Mouse (Mus musculus) megakaryocyte progenitor cell, adult 5-6 weeks (primary cell): Measurements from ENCODE around the gene Omt2a. TPM values are rescaled to one million over a fixed set of nuclear protein-coding genes. Genes with fewer than 3 reads are reported as not detected.
"Not testable (repeated sequence)": the region's sequence is repeated elsewhere in the genome, so short reads cannot be mapped to it uniquely, and the experiment has no call there.

Experiments used
- ATAC-seq: replicated peaks from 2 replicates; pipeline ENCODE4 v1.8.0; 2016; ENCODE audit warnings: mild to moderate bottlenecking, moderate TSS enrichment, inconsistent platforms; ENCODE audit not compliant: poor library complexity
- total RNA-seq, 2 experiments: library from RNA; stranded (forward) in 1 of 2; stranded (reverse) in 1 of 2; fragments of 157-497, 149-512 nt in 1 of 2; fragments of 200-1000 nt in 1 of 2; gene quantifications; 2 replicates each; pipeline versions ENCODE4 v1.2.3 to v1.2.4; 2015 to 2017

Gene Omt2a
- not detected in 2 replicates for total RNA-seq (2015)
- total RNA-seq (2017): not detected in 2 replicates

DNA sequence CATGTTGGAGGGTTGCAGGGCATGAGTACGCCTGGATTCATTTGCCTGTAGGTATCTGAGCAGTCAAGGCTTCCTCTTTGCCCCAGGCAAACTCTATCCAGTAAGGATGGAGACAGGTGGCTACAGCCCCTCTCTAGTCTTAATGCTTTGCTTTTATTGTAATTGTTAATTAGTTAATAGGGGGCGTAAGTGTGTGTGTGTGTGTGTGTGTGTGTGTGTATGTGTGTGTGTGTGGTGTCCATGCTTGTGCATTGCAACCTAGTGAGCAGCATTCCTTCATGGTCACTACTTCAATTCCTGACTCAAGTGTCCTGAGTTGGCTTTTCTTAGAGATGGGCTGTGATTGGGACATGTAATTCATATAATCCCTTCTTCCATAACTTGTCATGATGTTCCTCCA is at the start of gene Omt2a:
Gene Omt2a, minus strand, starts transcription at position 101 of the 400 bp plus-strand sequence.
- no peak for ATAC-seq

DNA sequence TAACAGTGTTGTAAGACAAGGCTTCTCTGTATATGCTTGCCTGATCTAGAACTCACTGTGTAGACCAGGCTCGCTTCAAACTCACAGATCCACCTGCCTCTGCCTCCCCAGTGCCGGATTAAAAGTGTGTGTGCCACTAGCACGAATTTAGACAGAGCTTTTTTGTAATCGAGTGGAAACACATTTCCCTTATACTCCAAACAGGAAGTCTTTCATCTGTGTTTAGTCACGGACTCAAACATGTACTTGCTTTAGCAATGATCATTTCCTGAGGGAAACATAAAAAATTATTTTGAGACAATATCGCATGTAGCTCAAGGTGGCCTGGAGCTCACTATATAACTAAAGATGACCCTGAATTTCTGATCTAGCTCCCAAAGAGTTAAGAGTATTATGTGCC is 48.8 kb upstream of the Omt2a start:
- peak; percentile 63 for ATAC-seq

DNA sequence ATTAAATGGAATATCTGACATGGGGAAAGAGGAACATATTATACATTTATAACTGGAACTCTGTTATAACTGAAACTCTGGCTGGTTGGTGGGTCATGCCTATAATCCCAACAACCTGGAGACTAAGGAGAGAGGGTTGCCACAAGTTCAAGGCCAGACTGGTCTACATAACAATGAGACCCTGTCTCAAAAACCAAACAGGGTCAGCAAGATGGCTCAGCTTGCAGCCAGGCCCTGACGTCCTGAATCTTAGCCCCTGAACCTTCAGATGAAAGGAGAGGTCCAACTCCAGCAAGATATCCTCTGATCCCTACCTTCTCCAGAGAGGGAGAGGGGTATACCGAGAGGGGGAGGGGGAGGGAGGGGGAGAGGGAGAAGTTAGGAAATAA is 45.9 kb upstream of the Omt2a start:
- ATAC-seq: no peak

DNA sequence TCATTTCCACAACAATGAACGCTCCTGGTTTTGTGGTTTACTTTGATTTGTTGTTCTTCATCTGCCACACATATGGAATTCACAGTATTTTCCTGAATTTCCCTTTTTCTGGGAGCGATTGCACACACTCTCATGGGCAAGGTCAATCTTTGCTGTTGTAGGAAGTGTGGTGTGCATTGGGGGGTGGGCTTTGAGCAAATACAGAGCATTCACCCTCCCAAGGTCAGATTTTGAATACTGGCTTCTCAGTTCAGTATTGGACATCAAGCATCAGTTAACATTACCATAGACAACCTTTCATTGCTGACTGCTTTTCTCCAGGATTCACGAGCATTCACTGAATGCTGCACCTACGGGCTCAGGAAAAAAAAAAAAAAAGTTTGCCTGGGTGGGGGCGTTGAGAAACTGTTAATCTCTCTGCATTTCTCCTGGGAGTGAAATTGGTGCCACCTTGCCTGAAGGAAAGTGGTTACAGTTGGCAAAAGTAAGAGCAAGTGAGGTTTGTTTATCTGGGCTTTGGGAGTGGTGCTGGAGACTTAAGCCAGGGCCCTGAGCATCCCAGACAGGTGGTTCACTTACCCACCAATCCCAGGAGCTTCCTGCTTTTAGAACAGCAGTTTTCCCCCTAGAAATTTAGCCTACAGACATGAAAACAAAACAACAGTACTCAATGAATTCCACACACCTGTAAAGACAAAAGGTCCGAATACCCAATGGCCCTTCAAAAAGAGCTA is 45.3 kb upstream of the Omt2a start:
- ATAC-seq: no peak

DNA sequence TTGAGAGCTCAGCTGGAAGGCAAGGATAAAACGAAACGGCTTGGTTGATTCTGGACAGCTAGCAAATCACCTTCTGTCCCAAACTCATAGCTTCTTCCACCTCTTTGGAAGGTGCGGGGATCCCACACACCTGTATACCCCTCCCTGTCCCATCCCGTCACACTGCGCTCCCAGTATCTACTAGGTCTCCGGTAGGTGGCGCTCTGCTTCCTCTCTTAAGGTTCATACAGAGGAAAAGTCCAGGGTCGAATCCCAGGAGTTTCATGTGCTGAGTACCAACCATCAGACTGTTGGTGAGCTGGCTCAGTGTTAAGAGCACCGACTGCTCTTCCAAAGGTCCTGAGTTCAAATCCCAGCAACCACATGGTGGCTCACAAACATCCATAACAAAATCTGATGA is 43.5 kb upstream of the Omt2a start:
- peak; percentile 91 for ATAC-seq

DNA sequence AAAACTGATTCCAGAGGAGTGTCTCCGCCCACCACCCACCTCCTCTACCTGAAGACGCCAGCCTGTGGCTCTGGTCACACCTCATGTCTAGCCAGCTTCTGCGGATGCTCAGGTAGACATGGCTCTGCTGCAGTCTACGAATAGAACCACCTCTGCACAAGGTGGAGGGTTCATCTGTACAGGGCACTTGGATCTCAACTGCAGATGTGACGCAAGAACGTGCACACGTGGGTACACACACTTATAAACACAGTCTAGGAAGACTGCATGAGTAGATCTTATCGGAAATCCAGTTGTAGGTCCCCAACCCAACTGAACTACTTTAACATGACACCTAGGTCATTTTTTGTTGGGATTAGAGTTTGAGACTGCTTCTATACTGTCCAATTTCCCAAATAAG is 41.0 kb upstream of the Omt2a start, which contains the start of gene Gsta2:
Gene Gsta2, minus strand, starts transcription at position 178 of the 400 bp plus-strand sequence.
- no peak for ATAC-seq

DNA sequence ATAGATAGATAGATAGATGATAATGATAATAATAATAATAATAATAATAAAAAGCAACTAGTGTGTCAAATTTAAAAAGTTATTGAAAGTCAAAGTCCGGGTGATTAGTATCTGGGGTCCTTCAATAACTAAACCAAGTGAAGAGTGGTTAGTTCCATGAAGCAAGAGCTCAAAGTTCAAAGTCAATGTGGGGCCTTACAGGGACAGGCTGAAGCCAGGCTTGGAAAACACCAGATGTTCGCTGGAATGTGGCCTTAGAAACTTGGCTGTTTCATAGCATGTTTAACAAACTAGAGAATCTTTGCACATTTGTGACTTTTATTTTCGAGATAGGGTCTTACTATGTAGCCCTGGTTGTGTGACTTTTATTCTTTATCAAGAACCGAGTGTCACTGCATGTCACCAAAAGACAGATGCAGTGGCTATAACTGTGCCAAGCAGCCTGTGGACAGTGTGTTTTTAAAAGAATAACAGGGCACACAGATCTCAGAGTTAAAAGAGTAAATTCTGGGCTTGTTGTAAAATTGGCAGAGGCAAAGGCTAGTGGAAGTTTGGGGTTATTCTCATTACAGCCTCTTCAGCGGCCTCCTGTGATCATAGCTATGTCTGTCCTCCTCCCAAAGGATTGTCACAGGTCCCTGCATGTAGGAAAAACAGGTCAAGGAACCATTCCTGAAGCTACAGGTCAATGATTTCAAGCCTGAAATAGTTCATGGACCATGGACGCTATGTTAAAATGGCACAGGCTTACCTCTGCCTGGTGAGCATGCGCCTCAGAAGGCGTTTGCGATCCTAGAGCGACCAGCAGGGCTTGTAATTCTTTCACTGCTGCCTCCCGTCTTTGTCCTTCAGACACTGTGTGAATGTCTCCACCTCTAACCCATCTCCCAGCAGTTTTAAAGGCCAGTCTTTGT is 40.3 kb upstream of the Omt2a start:
- no peak for ATAC-seq

DNA sequence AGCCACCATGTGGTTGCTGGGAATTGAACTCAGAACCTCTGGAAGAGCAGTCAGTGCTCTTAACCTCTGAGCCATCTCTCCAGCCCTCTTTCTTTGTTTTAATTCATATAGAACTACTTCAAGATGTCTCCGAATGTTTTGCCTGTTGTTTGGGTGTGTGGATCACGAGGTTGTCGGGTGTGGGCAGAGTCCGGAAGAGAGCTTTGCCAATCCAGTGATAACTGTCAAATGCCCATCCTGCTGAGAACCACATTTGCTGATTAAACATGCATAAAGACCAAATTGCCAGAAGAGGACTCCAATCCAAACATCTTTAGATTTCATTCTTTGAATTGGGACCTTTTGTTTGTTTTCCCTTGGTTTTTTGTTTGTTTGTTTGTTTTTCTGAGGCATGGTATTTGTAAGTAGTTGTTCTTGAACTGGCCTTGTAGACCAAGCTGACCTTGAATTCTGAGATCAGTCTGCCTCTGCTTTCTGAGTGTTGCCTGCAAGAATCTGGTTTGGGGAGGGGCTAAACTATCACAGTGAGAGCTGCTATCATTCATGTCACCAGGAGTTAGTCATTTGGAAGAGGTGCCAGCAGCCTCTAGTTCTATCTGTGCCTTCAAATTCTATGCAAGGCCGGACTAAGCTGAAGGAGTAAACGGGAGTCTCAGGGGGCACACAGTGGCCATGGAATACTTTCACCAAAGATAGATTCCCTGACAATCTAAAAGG is 37.1 kb upstream of the Omt2a start:
- ATAC-seq: peak; percentile 77

DNA sequence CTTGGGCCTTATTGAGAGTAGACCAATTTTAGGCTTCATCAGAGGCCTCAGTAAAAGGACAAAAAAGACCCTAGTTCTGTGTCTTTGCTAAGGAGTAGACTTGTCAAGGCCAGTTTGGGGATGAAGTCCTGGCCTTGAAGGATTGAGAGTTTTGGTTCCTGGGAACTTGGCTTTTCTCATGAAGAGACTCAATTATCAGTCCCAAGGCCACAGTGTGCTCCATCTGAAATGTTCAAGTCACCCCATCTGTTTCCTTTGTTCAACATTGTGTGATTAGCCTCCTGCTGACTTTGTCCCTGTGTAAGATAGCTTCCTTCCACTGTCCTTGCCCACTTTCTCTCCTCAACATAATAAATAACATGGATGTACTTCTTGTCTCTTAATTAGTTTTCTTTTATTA is 35.4 kb upstream of the Omt2a start:
- not testable (repeated sequence) for ATAC-seq

DNA sequence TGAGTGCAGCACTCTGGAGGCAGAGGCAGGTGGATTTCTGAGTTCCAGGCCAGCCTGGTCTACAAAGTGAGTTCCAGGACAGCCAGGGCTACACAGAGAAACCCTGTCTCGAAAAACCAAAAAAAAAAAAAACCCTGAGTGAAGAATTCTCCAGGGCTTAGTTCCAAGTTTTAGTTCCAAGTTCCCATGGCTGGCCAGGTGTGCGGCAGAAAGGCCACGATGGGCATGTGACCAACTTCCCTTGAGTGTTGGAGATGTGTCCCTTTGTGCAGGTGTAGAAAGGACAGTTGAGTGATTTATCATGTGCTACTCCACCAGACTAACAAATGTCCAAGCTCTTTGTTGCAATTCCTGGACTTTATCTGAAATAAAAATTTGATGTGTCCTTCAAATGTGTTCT is 34.5 kb upstream of the Omt2a start:
- not testable (repeated sequence) for ATAC-seq

DNA sequence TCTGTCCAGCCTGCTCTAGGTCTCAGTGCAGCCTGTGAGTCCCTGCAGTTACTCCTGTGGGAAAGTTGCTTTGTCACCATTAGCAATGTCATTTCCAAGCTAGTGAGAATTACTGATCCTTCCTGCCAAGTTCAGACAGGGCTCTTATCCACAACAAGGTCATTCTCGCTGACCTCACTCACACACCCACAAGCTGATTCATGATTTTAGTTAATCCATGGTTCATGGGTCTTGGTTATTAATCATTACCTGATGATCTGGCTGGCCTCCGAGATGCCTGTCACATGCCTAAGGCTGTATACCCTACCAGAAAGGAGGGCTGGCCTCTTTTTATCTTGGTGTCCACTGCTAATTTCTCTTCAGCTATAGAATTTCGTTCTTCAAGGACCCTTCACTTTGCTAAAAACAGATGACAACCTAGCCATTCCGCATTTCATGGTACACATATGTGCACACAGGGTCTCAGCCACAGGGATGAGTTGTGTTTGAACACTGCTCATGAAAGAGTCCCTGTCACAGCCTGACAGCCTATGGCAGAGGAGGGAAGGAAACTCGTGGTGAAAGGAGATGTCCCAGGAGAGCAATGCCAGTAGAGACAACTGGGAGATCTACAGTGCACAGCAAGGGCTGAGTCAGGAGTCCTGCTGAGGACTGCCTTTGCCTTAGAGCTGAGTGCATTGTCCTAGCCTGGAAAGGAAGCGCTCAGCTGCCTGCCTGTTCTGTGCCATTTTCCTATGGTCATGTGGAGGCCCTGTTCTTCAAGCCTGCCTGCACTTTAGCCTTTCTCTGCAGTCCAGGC is 33.8 kb upstream of the Omt2a start:
- ATAC-seq: not testable (repeated sequence)

DNA sequence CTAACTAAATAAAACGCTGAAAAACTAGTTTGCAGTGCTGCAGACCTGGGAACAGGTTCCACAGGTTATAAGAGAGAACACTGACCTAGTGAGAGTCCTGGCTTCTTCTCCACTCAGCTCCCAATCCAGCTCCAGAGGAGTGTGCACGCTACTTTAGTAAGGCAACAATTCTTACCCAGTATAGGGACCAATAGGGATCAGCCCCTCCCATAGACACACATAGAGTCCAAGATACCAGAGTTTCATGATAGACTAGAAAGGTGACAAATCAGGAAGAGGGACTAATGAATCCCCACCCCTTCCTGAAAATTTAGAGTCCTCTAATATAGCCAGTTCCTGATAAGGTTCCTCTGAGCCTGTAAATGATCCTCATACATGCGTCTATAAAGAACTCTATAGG is 32.4 kb upstream of the Omt2a start:
- ATAC-seq: peak; percentile 57

DNA sequence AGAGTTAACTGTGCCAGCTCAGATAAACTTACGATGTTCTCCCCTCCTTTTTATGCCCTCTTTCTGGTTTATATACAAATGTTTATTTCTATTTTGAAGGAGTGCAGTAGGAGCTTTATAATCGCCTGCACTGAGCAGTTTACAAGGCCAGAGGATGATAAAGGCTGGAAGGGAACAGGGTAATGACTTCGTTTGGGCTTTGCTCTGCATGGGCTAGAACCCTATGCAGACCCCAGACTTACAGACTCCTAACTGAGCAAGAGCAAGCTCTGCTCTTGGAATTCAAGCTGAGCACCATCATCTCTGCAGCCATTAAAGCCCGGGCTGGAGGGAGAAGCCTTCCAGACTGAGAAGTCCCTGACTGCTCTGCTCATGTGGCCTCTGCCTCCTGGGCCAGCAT is 30.6 kb upstream of the Omt2a start:
- ATAC-seq: not testable (repeated sequence)

DNA sequence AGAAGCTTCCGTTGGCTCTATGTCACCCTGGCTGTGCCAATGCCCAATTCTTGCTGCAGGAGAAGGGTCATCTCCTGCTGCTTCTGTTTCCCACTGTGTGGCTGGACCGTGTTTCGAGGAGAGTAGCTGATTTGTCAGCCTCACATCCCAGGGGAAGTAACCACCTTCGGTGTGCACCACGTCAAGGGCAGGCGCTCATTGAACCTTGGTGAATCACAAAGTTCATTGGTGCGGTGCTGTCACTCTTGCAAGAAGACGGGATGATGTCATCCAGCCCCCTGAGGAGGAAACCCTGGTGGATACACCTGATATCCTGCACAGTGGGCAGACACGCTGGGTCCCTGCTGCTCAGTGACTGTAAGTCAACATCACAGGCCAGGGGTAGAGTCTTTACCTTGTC is 28.5 kb upstream of the Omt2a start:
- not testable (repeated sequence) for ATAC-seq

DNA sequence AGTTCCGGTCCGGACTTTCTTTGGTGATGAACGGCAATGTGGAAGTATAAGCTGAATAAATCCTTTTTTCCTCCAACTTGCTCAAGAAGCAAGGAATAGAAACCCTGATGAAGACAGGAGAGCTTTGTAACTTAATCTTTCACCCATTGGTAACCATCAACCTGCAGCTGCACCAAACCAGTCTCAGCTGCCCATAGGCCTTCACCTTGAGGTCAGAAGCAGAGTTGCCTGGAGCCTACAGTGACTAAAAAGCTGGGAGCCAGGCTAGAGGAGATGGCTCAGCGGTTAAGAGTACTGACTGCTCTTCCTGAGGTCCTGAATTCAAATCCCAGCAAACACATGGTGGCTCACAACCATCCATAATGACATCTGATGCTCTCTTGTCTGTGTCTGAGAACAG is 27.9 kb upstream of the Omt2a start:
- ATAC-seq: not testable (repeated sequence)

DNA sequence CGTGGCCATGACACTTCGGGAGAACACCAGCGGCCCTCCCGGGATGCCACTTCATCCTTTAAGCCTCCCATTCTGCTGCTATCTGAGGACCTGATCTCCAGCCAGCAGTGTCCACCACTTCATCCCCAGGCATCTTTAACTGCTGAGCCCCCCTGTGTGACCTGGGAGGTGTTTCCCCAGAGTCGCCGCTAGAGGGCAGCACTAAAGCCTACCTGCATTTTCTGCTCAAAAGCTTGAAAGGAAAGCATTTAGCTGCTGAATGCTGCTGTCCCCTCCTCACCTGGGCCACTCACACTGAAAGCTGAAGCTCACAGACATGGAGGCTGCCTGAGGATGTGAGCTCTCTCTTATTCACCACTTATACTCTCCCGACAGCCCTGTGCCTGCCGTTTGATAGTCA is 25.7 kb upstream of the Omt2a start:
- ATAC-seq: peak; percentile 69; the same call in 1 of the 2 replicates

DNA sequence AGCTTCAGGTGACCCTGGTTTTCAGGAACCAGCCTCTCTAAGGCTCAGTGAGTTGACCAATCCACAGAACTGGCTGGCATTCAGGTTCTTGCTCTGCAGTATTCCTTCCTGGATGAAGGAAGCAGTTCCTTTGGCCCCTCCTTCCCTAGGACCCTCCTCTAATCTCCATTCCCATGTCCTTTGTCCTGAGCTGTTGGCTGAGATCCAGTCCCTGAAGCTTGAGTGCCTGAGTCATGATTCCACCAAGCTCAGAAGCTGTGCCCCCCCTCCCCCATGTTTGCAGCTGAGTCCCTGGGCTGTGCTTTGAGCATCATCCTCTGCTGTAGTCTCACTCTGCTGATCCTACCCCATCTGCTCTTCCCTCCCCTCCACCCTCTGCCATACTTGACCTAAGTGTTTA is 22.5 kb upstream of the Omt2a start:
- ATAC-seq: not testable (repeated sequence)

DNA sequence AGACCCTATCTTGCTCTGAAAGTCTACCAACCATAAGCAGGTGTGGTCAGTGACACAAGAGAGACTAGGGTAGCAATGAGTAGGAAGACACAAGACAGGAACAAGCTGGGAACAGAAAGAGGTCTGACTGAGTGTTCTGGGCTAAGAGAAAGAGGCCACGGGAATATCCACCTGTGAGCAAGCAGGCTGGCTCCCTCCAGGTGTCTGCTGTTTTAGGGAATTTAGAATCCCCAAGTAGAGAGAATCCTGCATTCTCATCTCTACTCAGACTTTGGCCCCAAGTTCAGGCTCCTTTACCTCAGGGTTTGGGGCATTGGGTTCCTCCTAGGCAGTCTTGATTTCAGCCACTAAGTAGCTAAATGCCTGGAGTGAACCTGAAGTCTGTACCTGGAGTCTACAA is 12.7 kb upstream of the Omt2a start, which contains the start of gene Omt2b:
Gene Omt2b, plus strand, starts transcription at position 301 of the 400 bp plus-strand sequence.
- ATAC-seq: not testable (repeated sequence)

DNA sequence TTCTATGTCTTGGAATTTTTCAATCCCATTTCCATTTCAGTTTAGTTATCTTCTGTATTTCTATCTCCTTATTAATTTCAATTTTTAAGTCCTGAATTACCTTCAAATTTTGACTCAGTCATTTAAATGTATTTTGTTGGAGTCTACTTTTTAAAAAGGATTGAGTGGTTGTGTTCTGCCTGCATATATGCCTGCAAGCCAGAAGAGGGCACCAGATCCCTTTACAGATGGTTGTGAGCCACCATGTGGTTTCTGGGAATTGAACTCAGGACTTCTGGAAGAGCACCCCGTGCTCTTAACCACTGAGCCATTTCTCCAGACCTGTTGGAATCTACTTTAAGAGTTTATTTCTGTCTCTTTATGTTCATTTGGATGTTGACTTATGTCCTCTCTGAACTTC is 4.9 kb upstream of the Omt2a start:
- ATAC-seq: no peak

DNA sequence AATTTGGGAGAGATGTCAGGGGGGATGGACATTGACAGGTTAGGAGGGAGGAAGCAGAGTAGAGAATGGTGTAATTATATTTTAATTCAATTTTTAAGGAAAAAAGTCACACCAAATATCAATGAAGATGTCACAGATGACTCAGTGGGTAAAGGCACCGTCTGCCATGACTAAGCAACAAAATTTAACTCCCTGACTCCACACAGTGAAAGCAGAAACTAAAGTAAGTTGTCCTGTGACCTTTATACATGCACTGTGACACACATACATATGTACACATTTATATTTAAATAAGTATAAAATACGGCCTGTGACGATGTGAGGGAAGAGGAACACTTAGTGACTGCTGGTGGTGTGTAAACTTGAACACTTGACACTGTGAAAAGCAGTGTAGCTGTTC is 6.5 kb downstream of the Omt2a start:
- not testable (repeated sequence) for ATAC-seq
